Mouse (Mus musculus) heart, adult 2 months (tissue): ENCODE results near the gene Twistnb. TPM values are rescaled to one million over a fixed set of nuclear protein-coding genes. Genes with fewer than 3 reads are reported as not detected.

ENCODE experiments used
- DNase-seq, 2 experiments: peaks; one replicate each; pipeline ENCODE4 v3.0.0; 2021
- H3K27ac ChIP-seq: fragments of 200-600 bp; 2 replicates; pipeline ENCODE4 v1.8.1; 2022
- H3K27me3 ChIP-seq: fragments of 200-500 bp; 2 replicates; pipeline ENCODE4 v1.6.1; 2012; ENCODE audit warnings: mild to moderate bottlenecking, low read length, inconsistent platforms, mixed read lengths; ENCODE audit not compliant: control insufficient read depth, insufficient read depth
- H3K36me3 ChIP-seq: fragments of 200-500 bp; 2 replicates; pipeline ENCODE4 v1.6.1; 2012; ENCODE audit warnings: low read length, inconsistent platforms; ENCODE audit not compliant: control insufficient read depth, insufficient read depth
- H3K4me1 ChIP-seq: fragments of 200-500 bp; 2 replicates; pipeline ENCODE4 v1.6.1; 2011; ENCODE audit warnings: low read length; ENCODE audit not compliant: control insufficient read depth, insufficient read depth
- H3K4me3 ChIP-seq: fragments of 200-600 bp; 2 replicates; pipeline ENCODE4 v1.8.1; 2022
- H3K79me2 ChIP-seq: fragments of 200-500 bp; replicated peaks from 2 replicates; pipeline ENCODE4 v1.6.1; 2012; ENCODE audit warnings: mild to moderate bottlenecking, inconsistent platforms, low read length, moderate library complexity, mixed read lengths; ENCODE audit not compliant: control insufficient read depth, insufficient read depth
- H3K9ac ChIP-seq: fragments of 200-500 bp; 2 replicates; pipeline ENCODE4 v1.6.1; 2012; ENCODE audit warnings: low read depth, mild to moderate bottlenecking, control low read depth, inconsistent platforms, low read length, mixed read lengths
- CTCF ChIP-seq: fragments of 200-600 bp; IDR thresholded peaks from 2 replicates; pipeline ENCODE4 v1.8.1; 2022; ENCODE audit warnings: antibody characterized with exemption, mild to moderate bottlenecking, moderate library complexity
- EP300 ChIP-seq: fragments of 200-500 bp; IDR thresholded peaks from 2 replicates; pipeline ENCODE4 v1.6.1; 2011; ENCODE audit warnings: low read depth, low read length, control low read depth; ENCODE audit not compliant: insufficient read depth
- POLR2A ChIP-seq: fragments of 200-500 bp; IDR thresholded peaks from 2 replicates; pipeline ENCODE4 v1.6.1; 2011; ENCODE audit warnings: mild to moderate bottlenecking, low read depth, low read length, control low read depth; ENCODE audit not compliant: insufficient read depth
- WGBS: fragments of 180-500 bp; shearing (Covaris S2); methylation state at CpG from one replicate; pipeline ENCODE4 v1.1.7; 2018; 5-methylcytosine and 5-hydroxymethylcytosine counted together
- intact Hi-C: fragments of 180-260 bp; cut with DNase I; formaldehyde crosslinking; loops from one replicate; pipeline ENCODE4 v1.15.1; 2025
- polyA plus RNA-seq: library from polyadenylated mRNA; depleted of rRNA; stranded (reverse); fragments of >200 nt; gene quantifications from 2 replicates; pipeline ENCODE4 v1.2.3, GENCODE M21; 2012; rRNA removed
- total RNA-seq, 2 experiments: library from RNA; stranded (reverse); gene quantifications; 2 replicates each; pipeline ENCODE4 v1.2.3; 2021

Twistnb gene
- total and polyA plus RNA-seq, 3 experiments: 7.0 to 9.8 (median 8.1) TPM

GRCm38 (mm10) chr12:33433812-33434211, 4.4 kb downstream of the Twistnb start:
- DNase-seq: peak in 1 of 2 experiments; percentile 31
- intact Hi-C loops: no loop called here
- H3K9ac ChIP-seq: no peak overlapping the region
- WGBS: 70% methylated on average over 9 of the region's 9 CpGs
- no peaks in the 10 kb centered on the region for H3K27me3 ChIP-seq
- no peaks in the 10 kb centered on the region; the same call in 1 of the 2 replicates for H3K79me2 ChIP-seq
- H3K27ac ChIP-seq: no peak overlapping the region
- no peak overlapping the region for H3K4me3 ChIP-seq
- TF ChIP-seq EP300: no peak
- TF ChIP-seq CTCF: no peak
- TF ChIP-seq POLR2A: no peak
- H3K36me3 ChIP-seq: peaks cover 2% of the 10 kb centered on the region; the same call in 1 of the 2 replicates
- H3K4me1 ChIP-seq: no peaks in the 10 kb centered on the region; the same call in 1 of the 2 replicates

- Histone ChIP-seq H3K27me3 (no peaks in the 10 kb centered on the region), H3K36me3 (peaks cover 2% of the 10 kb centered on the region; the same call in 1 of the 2 replicates), H3K9ac (no peak overlapping the region), H3K4me1 (no peaks in the 10 kb centered on the region; the same call in 1 of the 2 replicates), H3K4me3 (no peak overlapping the region), H3K79me2 (no peaks in the 10 kb centered on the region; the same call in 1 of the 2 replicates), H3K27ac (no peak overlapping the region)
- no peak for DNase-seq
- intact Hi-C loops: no loop called here
- TF ChIP-seq POLR2A (no peak), CTCF (peak; percentile 37)
- WGBS: 98% methylated on average over 4 of the region's 4 CpGs
Observed at GRCm38 (mm10) chr12:33434758-33435157, 5.3 kb downstream of the Twistnb start.

GRCm38 (mm10) chr12:33455418-33455817, 26.0 kb downstream of the Twistnb start:
- 44% methylated on average over 7 of the region's 7 CpGs for WGBS
- H3K27ac ChIP-seq: peak overlapping the region; percentile 56

GRCm38 (mm10) chr12:33456242-33456641, 26.8 kb downstream of the Twistnb start:
- TF ChIP-seq EP300 (no peak), POLR2A (no peak), CTCF (no peak)
- 24% methylated on average over 5 of the region's 5 CpGs for WGBS
- peak overlapping the region; percentile 66 for H3K27ac ChIP-seq
- intact Hi-C loops: no loop called here
- no peak overlapping the region for H3K9ac ChIP-seq
- no peaks in the 10 kb centered on the region for H3K27me3 ChIP-seq
- peak in 1 of 2 experiments; percentile 13 for DNase-seq
- no peak overlapping the region for H3K4me3 ChIP-seq
- H3K36me3 ChIP-seq: peaks cover 2% of the 10 kb centered on the region; the same call in 1 of the 2 replicates
- peaks cover 5% of the 10 kb centered on the region; the same call in 1 of the 2 replicates for H3K4me1 ChIP-seq
- no peaks in the 10 kb centered on the region for H3K79me2 ChIP-seq

More at GRCm38 (mm10) chr12:33455418-33455817, 26.0 kb downstream of the Twistnb start:
- intact Hi-C loops: no loop called here
- DNase-seq: no peak
- Histone ChIP-seq H3K27me3 (no peaks in the 10 kb centered on the region), H3K79me2 (no peaks in the 10 kb centered on the region), H3K36me3 (peaks cover 2% of the 10 kb centered on the region; the same call in 1 of the 2 replicates), H3K9ac (no peak overlapping the region), H3K4me3 (no peak overlapping the region), H3K4me1 (peaks cover 5% of the 10 kb centered on the region; the same call in 1 of the 2 replicates)
- TF ChIP-seq CTCF: no peak
- TF ChIP-seq EP300: no peak
- TF ChIP-seq POLR2A: no peak

- TF ChIP-seq CTCF: peak; percentile 78
- no peak for TF ChIP-seq EP300
- H3K27me3 ChIP-seq: no peaks in the 10 kb centered on the region
- no peaks in the 10 kb centered on the region for H3K36me3 ChIP-seq
- WGBS: 25% methylated on average over 5 of the region's 5 CpGs
- H3K9ac ChIP-seq: no peak overlapping the region
- H3K4me1 ChIP-seq: no peaks in the 10 kb centered on the region
- DNase-seq: no peak
- intact Hi-C loops: loop anchor here (5.0 to 10.0 kb wide), 2 partner anchors 1176 to 1704 kb away; no protein-coding TSS in a partner anchor
- H3K27ac ChIP-seq: no peak overlapping the region
- no peaks in the 10 kb centered on the region for H3K79me2 ChIP-seq
- H3K4me3 ChIP-seq: no peak overlapping the region
Observed at GRCm38 (mm10) chr12:33480975-33481374, 51.5 kb downstream of the Twistnb start.

GRCm38 (mm10) chr12:33482931-33483330, 53.5 kb downstream of the Twistnb start:
- H3K4me3 ChIP-seq: no peak overlapping the region
- TF ChIP-seq POLR2A (no peak), EP300 (no peak), CTCF (no peak)
- no peak overlapping the region for H3K9ac ChIP-seq
- 85% methylated on average over 2 of the region's 2 CpGs for WGBS
- no peak overlapping the region for H3K27ac ChIP-seq
- H3K4me1 ChIP-seq: no peaks in the 10 kb centered on the region
- no peaks in the 10 kb centered on the region for H3K27me3 ChIP-seq
- intact Hi-C loops: loop anchor here (5.0 to 10.0 kb wide), 2 partner anchors 1174 to 1702 kb away; no protein-coding TSS in a partner anchor
- DNase-seq: no peak
- H3K79me2 ChIP-seq: no peaks in the 10 kb centered on the region
- H3K36me3 ChIP-seq: no peaks in the 10 kb centered on the region

Other genes starting within 250 kb of the Twistnb start
- not detected for gene Efcab10, start 34.8 kb upstream of the Twistnb start, total RNA-seq
- 0.37 TPM in 1 of 2 replicates, not detected in the other for gene Efcab10, start 34.8 kb upstream of the Twistnb start, polyA plus RNA-seq